Mouse (Mus musculus) heart, postnatal 0 days (tissue): Measurements from ENCODE around the gene Pkp1. TPM values are rescaled to one million over a fixed set of nuclear protein-coding genes. Genes with fewer than 3 reads are reported as not detected.

Experiments used
- ATAC-seq: fragments of 200-750 bp; cut with Nextera tagmentation; 2 replicates; pipeline ENCODE4 v1.8.0; 2017; ENCODE audit warnings: low read depth, moderate number of reproducible peaks, moderate library complexity; ENCODE audit not compliant: insufficient read depth
- DNase-seq: peaks from one replicate; pipeline ENCODE4 v3.0.0-alpha.2; 2016; ENCODE audit warnings: low spot score
- H3K27ac ChIP-seq: fragments of 300-500 bp; sonication (generic); 2 replicates; pipeline ENCODE4 v1.5.1; 2014; ENCODE audit warnings: low read depth, mild to moderate bottlenecking
- H3K27me3 ChIP-seq: fragments of 300-500 bp; sonication (generic); 2 replicates; pipeline ENCODE4 v1.6.1; 2014; ENCODE audit warnings: low read length, mixed read lengths; ENCODE audit not compliant: control insufficient read depth, insufficient read depth
- H3K36me3 ChIP-seq: fragments of 300-500 bp; sonication (generic); replicated peaks from 2 replicates; pipeline ENCODE4 v1.6.1; 2014; ENCODE audit warnings: low read length, mixed read lengths; ENCODE audit not compliant: control insufficient read depth, insufficient read depth
- H3K4me1 ChIP-seq: fragments of 300-500 bp; sonication (generic); 2 replicates; pipeline ENCODE4 v1.6.1; 2014; ENCODE audit warnings: antibody characterized with exemption; ENCODE audit not compliant: control insufficient read depth, insufficient read depth
- H3K4me2 ChIP-seq: fragments of 300-500 bp; sonication (generic); 2 replicates; pipeline ENCODE4 v1.6.1; 2014; ENCODE audit warnings: low read depth, mild to moderate bottlenecking, low read length, moderate library complexity
- H3K4me3 ChIP-seq: fragments of 300-500 bp; sonication (generic); 2 replicates; pipeline ENCODE4 v1.5.1; 2014; ENCODE audit warnings: low read depth, low read length
- H3K9ac ChIP-seq: fragments of 300-500 bp; sonication (generic); replicated peaks from 2 replicates; pipeline ENCODE4 v1.6.1; 2014; ENCODE audit warnings: low read depth, low read length, mixed read lengths
- H3K9me3 ChIP-seq: fragments of 300-500 bp; sonication (generic); replicated peaks from 2 replicates; pipeline ENCODE4 v1.6.1; 2016; ENCODE audit warnings: low read length; ENCODE audit not compliant: control insufficient read depth
- CTCF ChIP-seq: IDR thresholded peaks from 2 replicates; pipeline ENCODE4 v1.5.1; 2016; ENCODE audit warnings: antibody characterized with exemption, control low read depth, low read depth
- EP300 ChIP-seq: IDR thresholded peaks from 2 replicates; pipeline ENCODE4 v1.6.1; 2016; ENCODE audit warnings: antibody characterized with exemption, low read depth
- WGBS: fragments of 180-500 bp; shearing (Covaris S2); extraction: QIAGEN DNeasy Blood & Tissue Kit; methylation state at CpG from one replicate; pipeline ENCODE4 v1.1.7; 2014; 5-methylcytosine and 5-hydroxymethylcytosine counted together
- polyA plus RNA-seq: library from polyadenylated mRNA; unstranded; fragments of >200 nt; fragmentation: Nextera tagmentation; extraction: Ambion mirVana; gene quantifications from 2 replicates; pipeline ENCODE4 v1.2.1, GENCODE M21; 2015
- total RNA-seq: library from RNA; depleted of rRNA; stranded (reverse); fragments of >200 nt; gene quantifications from 2 replicates; pipeline ENCODE4 v1.2.3, GENCODE M21; 2014; ENCODE audit warnings: low replicate concordance

The Pkp1 gene
- total and polyA plus RNA-seq, 2 experiments from 2014 or later = 0.05 TPM; not detected in 1

- ATAC-seq (no peak), DNase-seq (no peak)
- Histone ChIP-seq H3K4me3 (no peak overlapping the region), H3K27me3 (0 out of 2 replicates have a peak, but pooled peaks cover 12% of the 10 kb centered on the region), H3K27ac (no peak overlapping the region), H3K36me3 (no peaks in the 10 kb centered on the region), H3K4me1 (peaks cover 19% of the 10 kb centered on the region), H3K9ac (no peak overlapping the region), H3K9me3 (no peaks in the 10 kb centered on the region), H3K4me2 (no peak overlapping the region)
- TF ChIP-seq EP300 = no peak
- TF ChIP-seq CTCF = no peak
- 64% methylated on average over 9 of the region's 9 CpGs for WGBS
Observed at GRCm38 (mm10) chr1:135863786-135864335, 55.1 kb downstream of the Pkp1 start.

GRCm38 (mm10) chr1:135862561-135862960 is 56.4 kb downstream of the Pkp1 start:
- WGBS = 70% methylated on average over 5 of the region's 5 CpGs
- H3K4me2 ChIP-seq = no peak overlapping the region
- peaks cover 19% of the 10 kb centered on the region for H3K4me1 ChIP-seq
- TF ChIP-seq CTCF (no peak), EP300 (no peak)
- ATAC-seq (no peak), DNase-seq (no peak)
- H3K9ac ChIP-seq = no peak overlapping the region
- no peak overlapping the region for H3K4me3 ChIP-seq
- H3K27ac ChIP-seq = peak overlapping the region; percentile 63
- H3K9me3 ChIP-seq = no peaks in the 10 kb centered on the region
- no peaks in the 10 kb centered on the region for H3K36me3 ChIP-seq
- 0 out of 2 replicates have a peak, but pooled peaks cover 12% of the 10 kb centered on the region for H3K27me3 ChIP-seq

GRCm38 (mm10) chr1:135861980-135862552 is 56.9 kb downstream of the Pkp1 start:
- Histone ChIP-seq H3K9me3 (no peaks in the 10 kb centered on the region), H3K9ac (no peak overlapping the region), H3K36me3 (no peaks in the 10 kb centered on the region), H3K27ac (peak overlapping the region; percentile 63), H3K4me3 (no peak overlapping the region), H3K4me1 (peaks cover 19% of the 10 kb centered on the region), H3K27me3 (0 out of 2 replicates have a peak, but pooled peaks cover 12% of the 10 kb centered on the region), H3K4me2 (no peak overlapping the region)
- TF ChIP-seq EP300 (peak; percentile 90), CTCF (no peak)
- DNase-seq (peak; percentile 95), ATAC-seq (peak; percentile 69)
- 6% methylated on average over 9 of the region's 9 CpGs for WGBS

- H3K9me3 ChIP-seq = no peaks in the 10 kb centered on the region
- no peaks in the 10 kb centered on the region for H3K36me3 ChIP-seq
- H3K27me3 ChIP-seq = 0 out of 2 replicates have a peak, but pooled peaks cover 5% of the 10 kb centered on the region
- H3K9ac ChIP-seq = no peak overlapping the region
- H3K4me3 ChIP-seq = no peak overlapping the region
- WGBS = 80% methylated on average over 5 of the region's 5 CpGs
- ATAC-seq = no peak
- H3K27ac ChIP-seq = no peak overlapping the region
- TF ChIP-seq CTCF = no peak
- DNase-seq = peak; percentile 5
- no peak overlapping the region for H3K4me2 ChIP-seq
- H3K4me1 ChIP-seq = peaks cover 19% of the 10 kb centered on the region
Observed at GRCm38 (mm10) chr1:135861091-135861490, 57.9 kb downstream of the Pkp1 start.

- Histone ChIP-seq H3K9ac (no peak overlapping the region), H3K36me3 (no peaks in the 10 kb centered on the region), H3K27ac (no peak overlapping the region), H3K27me3 (no peaks in the 10 kb centered on the region), H3K9me3 (no peaks in the 10 kb centered on the region), H3K4me3 (no peak overlapping the region), H3K4me1 (peaks cover 19% of the 10 kb centered on the region), H3K4me2 (no peak overlapping the region)
- TF ChIP-seq CTCF (no peak), EP300 (no peak; the same call in 1 of the 2 replicates)
- WGBS = 87% methylated on average over 7 of the region's 7 CpGs
- DNase-seq = no peak
- no peak for ATAC-seq
Observed at GRCm38 (mm10) chr1:135858533-135858932, 60.5 kb downstream of the Pkp1 start.
